Mouse (Mus musculus) embryonic facial prominence, embryonic 15.5 days (tissue): ENCODE measurements around the gene Mylk3. TPM values are rescaled to one million over a fixed set of nuclear protein-coding genes. Genes with fewer than 3 reads are reported as not detected.

ENCODE experiments used
- ATAC-seq: fragments of 200-750 bp; cut with Nextera tagmentation; 2 replicates; pipeline ENCODE4 v1.8.0; 2017; ENCODE audit warnings: low read depth, moderate TSS enrichment; ENCODE audit not compliant: insufficient number of reproducible peaks, low FRiP score, low TSS enrichment
- H3K27ac ChIP-seq: fragments of 300-500 bp; sonication (generic); replicated peaks from 2 replicates; pipeline ENCODE4 v1.5.1; 2015; ENCODE audit warnings: mild to moderate bottlenecking, inconsistent platforms
- H3K27me3 ChIP-seq: fragments of 300-500 bp; sonication (generic); 2 replicates; pipeline ENCODE4 v1.6.1; 2015; ENCODE audit warnings: inconsistent platforms
- H3K36me3 ChIP-seq: fragments of 300-500 bp; sonication (generic); 2 replicates; pipeline ENCODE4 v1.6.1; 2015; ENCODE audit warnings: mild to moderate bottlenecking, inconsistent platforms
- H3K4me1 ChIP-seq: fragments of 300-500 bp; sonication (generic); 2 replicates; pipeline ENCODE4 v1.6.1; 2015; ENCODE audit warnings: inconsistent platforms
- H3K4me2 ChIP-seq: fragments of 300-500 bp; sonication (generic); replicated peaks from 2 replicates; pipeline ENCODE4 v1.6.1; 2015; ENCODE audit warnings: mild to moderate bottlenecking, inconsistent platforms
- H3K4me3 ChIP-seq: fragments of 300-500 bp; sonication (generic); replicated peaks from 2 replicates; pipeline ENCODE4 v1.5.1; 2015; ENCODE audit warnings: mild to moderate bottlenecking, inconsistent platforms
- H3K9ac ChIP-seq: fragments of 300-500 bp; sonication (generic); 2 replicates; pipeline ENCODE4 v1.6.1; 2015; ENCODE audit warnings: inconsistent platforms
- H3K9me3 ChIP-seq: fragments of 300-500 bp; sonication (generic); replicated peaks from 2 replicates; pipeline ENCODE4 v1.6.1; 2016; ENCODE audit warnings: inconsistent platforms
- WGBS: fragments of 180-500 bp; shearing (Covaris S2); methylation state at CpG from one replicate; pipeline ENCODE4 v1.1.7; 2015; 5-methylcytosine and 5-hydroxymethylcytosine counted together
- polyA plus RNA-seq: library from polyadenylated mRNA; unstranded; fragments of >200 nt; fragmentation: Nextera tagmentation; extraction: Ambion mirVana; gene quantifications from 2 replicates; pipeline ENCODE4 v1.2.1, GENCODE M21; 2015

Mylk3 gene
- polyA plus RNA-seq, 1 experiment from 2014 or later: 4.0 TPM

- H3K9ac ChIP-seq: no peak overlapping the region
- H3K4me2 ChIP-seq: no peak overlapping the region
- 44% methylated on average over 4 of the region's 4 CpGs for WGBS
- no peak for ATAC-seq
- no peaks in the 10 kb centered on the region for H3K36me3 ChIP-seq
- H3K27ac ChIP-seq: no peak overlapping the region
- H3K9me3 ChIP-seq: no peaks in the 10 kb centered on the region
- no peaks in the 10 kb centered on the region for H3K27me3 ChIP-seq
- H3K4me1 ChIP-seq: peaks cover 11% of the 10 kb centered on the region
- H3K4me3 ChIP-seq: no peak overlapping the region
These were observed 23.9 kb downstream of the Mylk3 start for GRCm38 (mm10) chr8:85362211-85362610.

- Histone ChIP-seq H3K4me2 (no peak overlapping the region), H3K27ac (no peak overlapping the region), H3K4me1 (no peaks in the 10 kb centered on the region), H3K9me3 (no peaks in the 10 kb centered on the region), H3K36me3 (no peaks in the 10 kb centered on the region), H3K9ac (no peak overlapping the region), H3K4me3 (no peak overlapping the region), H3K27me3 (no peaks in the 10 kb centered on the region)
- ATAC-seq: no peak
- 81% methylated on average over 4 of the region's 4 CpGs for WGBS
These were observed 32.9 kb downstream of the Mylk3 start for GRCm38 (mm10) chr8:85353287-85353686.

- Histone ChIP-seq H3K27ac (no peak overlapping the region), H3K27me3 (no peaks in the 10 kb centered on the region), H3K36me3 (no peaks in the 10 kb centered on the region), H3K4me3 (no peak overlapping the region), H3K9me3 (no peaks in the 10 kb centered on the region), H3K4me1 (peaks cover 3% of the 10 kb centered on the region; the same call in 1 of the 2 replicates), H3K4me2 (no peak overlapping the region), H3K9ac (no peak overlapping the region)
- WGBS: 68% methylated on average over 5 of the region's 5 CpGs
- no peak for ATAC-seq
These were observed 46.1 kb downstream of the Mylk3 start for GRCm38 (mm10) chr8:85339871-85340573.

GRCm38 (mm10) chr8:85337681-85338080, 48.5 kb downstream of the Mylk3 start:
- no peak for ATAC-seq
- H3K4me3 ChIP-seq: no peak overlapping the region

GRCm38 (mm10) chr8:85336211-85336933, 49.8 kb downstream of the Mylk3 start:
- no peak overlapping the region for H3K9ac ChIP-seq
- H3K4me3 ChIP-seq: no peak overlapping the region
- no peaks in the 10 kb centered on the region for H3K9me3 ChIP-seq
- H3K36me3 ChIP-seq: no peaks in the 10 kb centered on the region
- ATAC-seq: no peak
- 77% methylated on average over 6 of the region's 6 CpGs for WGBS
- peaks cover 3% of the 10 kb centered on the region; the same call in 1 of the 2 replicates for H3K4me1 ChIP-seq
- no peaks in the 10 kb centered on the region for H3K27me3 ChIP-seq
- no peak overlapping the region for H3K27ac ChIP-seq
- no peak overlapping the region for H3K4me2 ChIP-seq

More at GRCm38 (mm10) chr8:85337681-85338080, 48.5 kb downstream of the Mylk3 start:
- Histone ChIP-seq H3K9ac (no peak overlapping the region), H3K27me3 (no peaks in the 10 kb centered on the region), H3K4me2 (no peak overlapping the region), H3K27ac (peak overlapping the region; percentile 51), H3K9me3 (no peaks in the 10 kb centered on the region), H3K4me1 (peaks cover 3% of the 10 kb centered on the region; the same call in 1 of the 2 replicates), H3K36me3 (no peaks in the 10 kb centered on the region)
- 63% methylated on average over 4 of the region's 4 CpGs for WGBS

GRCm38 (mm10) chr8:85335105-85335504, 51.0 kb downstream of the Mylk3 start:
- Histone ChIP-seq H3K4me3 (no peak overlapping the region), H3K4me2 (no peak overlapping the region), H3K9ac (no peak overlapping the region), H3K36me3 (no peaks in the 10 kb centered on the region), H3K27ac (no peak overlapping the region), H3K4me1 (peaks cover 3% of the 10 kb centered on the region; the same call in 1 of the 2 replicates), H3K27me3 (no peaks in the 10 kb centered on the region), H3K9me3 (no peaks in the 10 kb centered on the region)
- no peak for ATAC-seq

- WGBS: 60% methylated on average over 1 of the region's 1 CpGs
- no peak overlapping the region for H3K4me2 ChIP-seq
- no peak overlapping the region for H3K27ac ChIP-seq
- H3K9me3 ChIP-seq: no peaks in the 10 kb centered on the region
- H3K4me3 ChIP-seq: no peak overlapping the region
- no peaks in the 10 kb centered on the region for H3K36me3 ChIP-seq
- no peaks in the 10 kb centered on the region for H3K4me1 ChIP-seq
- no peak overlapping the region for H3K9ac ChIP-seq
- ATAC-seq: no peak
- no peaks in the 10 kb centered on the region for H3K27me3 ChIP-seq
These were observed 56.6 kb downstream of the Mylk3 start for GRCm38 (mm10) chr8:85329506-85329905.

- Histone ChIP-seq H3K9me3 (no peaks in the 10 kb centered on the region), H3K27me3 (no peaks in the 10 kb centered on the region), H3K36me3 (no peaks in the 10 kb centered on the region), H3K4me2 (no peak overlapping the region), H3K9ac (no peak overlapping the region), H3K4me3 (no peak overlapping the region), H3K4me1 (no peaks in the 10 kb centered on the region), H3K27ac (no peak overlapping the region)
- WGBS: 68% methylated on average over 9 of the region's 9 CpGs
- no peak for ATAC-seq
These were observed 59.1 kb downstream of the Mylk3 start for GRCm38 (mm10) chr8:85327036-85327435.

GRCm38 (mm10) chr8:85323084-85323483, 63.1 kb downstream of the Mylk3 start:
- no peak overlapping the region for H3K9ac ChIP-seq
- 80% methylated on average over 3 of the region's 3 CpGs for WGBS
- H3K36me3 ChIP-seq: no peaks in the 10 kb centered on the region
- H3K27ac ChIP-seq: no peak overlapping the region
- no peak for ATAC-seq
- no peak overlapping the region for H3K4me3 ChIP-seq
- no peaks in the 10 kb centered on the region for H3K9me3 ChIP-seq
- no peak overlapping the region for H3K4me2 ChIP-seq
- H3K4me1 ChIP-seq: no peaks in the 10 kb centered on the region
- no peaks in the 10 kb centered on the region for H3K27me3 ChIP-seq

GRCm38 (mm10) chr8:85321981-85322380, 64.2 kb downstream of the Mylk3 start:
- Histone ChIP-seq H3K4me1 (no peaks in the 10 kb centered on the region), H3K4me3 (no peak overlapping the region), H3K36me3 (no peaks in the 10 kb centered on the region), H3K27ac (no peak overlapping the region), H3K27me3 (no peaks in the 10 kb centered on the region), H3K4me2 (no peak overlapping the region), H3K9ac (no peak overlapping the region), H3K9me3 (no peaks in the 10 kb centered on the region)
- WGBS: 72% methylated on average over 15 of the region's 15 CpGs
- ATAC-seq: no peak

- H3K27me3 ChIP-seq: no peaks in the 10 kb centered on the region
- no peaks in the 10 kb centered on the region for H3K4me1 ChIP-seq
- H3K9ac ChIP-seq: no peak overlapping the region
- no peak for ATAC-seq
- WGBS: 90% methylated on average over 4 of the region's 4 CpGs
- no peaks in the 10 kb centered on the region for H3K36me3 ChIP-seq
- H3K9me3 ChIP-seq: no peaks in the 10 kb centered on the region
- H3K27ac ChIP-seq: no peak overlapping the region
- no peak overlapping the region for H3K4me3 ChIP-seq
- H3K4me2 ChIP-seq: no peak overlapping the region
These were observed 67.6 kb downstream of the Mylk3 start for GRCm38 (mm10) chr8:85318534-85318933.
